Mouse (Mus musculus) forebrain, embryonic 11.5 days (tissue): ENCODE data around the gene Hvcn1. TPM values are rescaled to one million over a fixed set of nuclear protein-coding genes. Genes with fewer than 3 reads are reported as not detected.

ENCODE experiments used
- ATAC-seq: fragments of 200-750 bp; cut with Nextera tagmentation; replicated peaks from 2 replicates; pipeline ENCODE4 v1.8.0; 2017; ENCODE audit warnings: moderate TSS enrichment; ENCODE audit not compliant: low FRiP score
- DNase-seq: peaks from one replicate; pipeline ENCODE4 v3.0.0-alpha.2; 2017; ENCODE audit warnings: low spot score
- H3K27ac ChIP-seq: fragments of 300-500 bp; sonication (generic); 2 replicates; pipeline ENCODE4 v1.5.1; 2014; ENCODE audit warnings: low read depth, low read length
- H3K27me3 ChIP-seq: fragments of 300-500 bp; sonication (generic); 2 replicates; pipeline ENCODE4 v1.6.1; 2014; ENCODE audit warnings: mild to moderate bottlenecking, low read length, mixed read lengths; ENCODE audit not compliant: control insufficient read depth, insufficient read depth
- H3K36me3 ChIP-seq: fragments of 300-500 bp; sonication (generic); 2 replicates; pipeline ENCODE4 v1.6.1; 2014; ENCODE audit warnings: mild to moderate bottlenecking, low read length, moderate library complexity, mixed read lengths; ENCODE audit not compliant: control insufficient read depth, insufficient read depth
- H3K4me1 ChIP-seq: fragments of 300-500 bp; sonication (generic); replicated peaks from 2 replicates; pipeline ENCODE4 v1.6.1; 2014; ENCODE audit warnings: low read length, mixed read lengths; ENCODE audit not compliant: control insufficient read depth, insufficient read depth
- H3K4me2 ChIP-seq: fragments of 300-500 bp; sonication (generic); 2 replicates; pipeline ENCODE4 v1.6.1; 2014; ENCODE audit warnings: low read depth, mild to moderate bottlenecking, low read length, moderate library complexity, mixed read lengths; ENCODE audit not compliant: severe bottlenecking
- H3K4me3 ChIP-seq: fragments of 300-500 bp; sonication (generic); 2 replicates; pipeline ENCODE4 v1.5.1; 2014; ENCODE audit warnings: low read depth, low read length
- H3K9ac ChIP-seq: fragments of 300-500 bp; sonication (generic); 2 replicates; pipeline ENCODE4 v1.6.1; 2014; ENCODE audit warnings: low read length
- H3K9me3 ChIP-seq: fragments of 300-500 bp; sonication (generic); 2 replicates; pipeline ENCODE4 v1.6.1; 2016; ENCODE audit warnings: low read length, mixed read lengths; ENCODE audit not compliant: control insufficient read depth
- WGBS: fragments of 180-500 bp; shearing (Covaris S2); extraction: QIAGEN DNeasy Blood & Tissue Kit; methylation state at CpG from one replicate; pipeline ENCODE4 v1.1.7; 2014; 5-methylcytosine and 5-hydroxymethylcytosine counted together
- polyA plus RNA-seq: library from polyadenylated mRNA; unstranded; fragments of >200 nt; fragmentation: Nextera tagmentation; extraction: Ambion mirVana; gene quantifications from 2 replicates; pipeline ENCODE4 v1.2.1, GENCODE M21; 2014

The Hvcn1 gene
- polyA plus RNA-seq, 1 experiment from 2014 or later, result 11.1 TPM

DNA sequence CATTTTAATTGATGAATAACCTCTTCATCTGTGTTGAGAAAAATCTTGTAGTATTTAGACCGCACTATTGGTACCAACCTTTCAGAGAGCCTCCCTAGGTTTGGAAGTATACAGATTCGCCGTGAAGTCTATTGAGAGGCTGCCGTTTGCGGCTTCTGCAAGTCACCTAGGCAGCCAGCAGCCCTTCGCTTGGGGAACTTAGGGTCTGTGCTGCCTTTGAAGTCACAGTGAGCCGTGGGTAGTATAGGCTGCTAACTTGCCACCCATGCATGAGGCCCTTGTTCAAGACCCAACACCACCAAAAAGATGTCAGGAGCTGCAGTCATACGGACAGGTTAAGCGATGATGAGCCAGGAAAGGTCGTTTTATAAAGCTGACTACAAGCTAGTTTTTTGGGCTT lies 79.6 kb downstream of the Hvcn1 start:
- Histone ChIP-seq H3K27me3 (no peaks in the 10 kb centered on the region), H3K36me3 (no peaks in the 10 kb centered on the region; the same call in 1 of the 2 replicates), H3K27ac (no peak overlapping the region), H3K4me3 (no peak overlapping the region), H3K9me3 (no peaks in the 10 kb centered on the region), H3K4me1 (peaks cover 5% of the 10 kb centered on the region), H3K4me2 (no peak overlapping the region), H3K9ac (no peak overlapping the region)
- ATAC-seq, result no peak
- 91% methylated on average over 10 of the region's 10 CpGs for WGBS
- no peak for DNase-seq

DNA sequence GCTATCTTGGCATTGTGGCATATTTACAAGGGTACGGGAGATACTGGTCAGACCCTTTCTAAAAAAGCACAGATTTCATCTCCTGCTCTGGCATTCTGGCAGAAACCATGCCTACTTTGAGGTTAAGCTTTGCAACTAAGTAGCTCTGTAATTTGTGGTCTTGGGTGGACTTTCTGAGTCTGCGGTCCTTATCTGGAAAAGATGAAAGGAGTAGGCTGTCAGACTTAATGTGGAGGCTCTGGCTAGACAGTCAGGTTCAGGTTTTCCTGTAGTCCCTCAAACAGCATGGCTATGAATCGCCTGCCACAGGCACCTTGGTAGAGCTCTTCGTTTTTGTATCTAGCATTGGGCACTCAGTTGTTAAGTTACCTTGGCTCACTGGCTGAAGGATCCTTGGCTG lies 80.4 kb downstream of the Hvcn1 start:
- peaks cover 5% of the 10 kb centered on the region for H3K4me1 ChIP-seq
- no peak overlapping the region for H3K4me2 ChIP-seq
- no peak overlapping the region for H3K4me3 ChIP-seq
- no peaks in the 10 kb centered on the region for H3K27me3 ChIP-seq
- no peak overlapping the region for H3K27ac ChIP-seq
- no peak overlapping the region for H3K9ac ChIP-seq
- ATAC-seq (no peak), DNase-seq (no peak)
- no peaks in the 10 kb centered on the region; the same call in 1 of the 2 replicates for H3K36me3 ChIP-seq
- no peaks in the 10 kb centered on the region for H3K9me3 ChIP-seq
- WGBS, result 91% methylated on average over 4 of the region's 4 CpGs

DNA sequence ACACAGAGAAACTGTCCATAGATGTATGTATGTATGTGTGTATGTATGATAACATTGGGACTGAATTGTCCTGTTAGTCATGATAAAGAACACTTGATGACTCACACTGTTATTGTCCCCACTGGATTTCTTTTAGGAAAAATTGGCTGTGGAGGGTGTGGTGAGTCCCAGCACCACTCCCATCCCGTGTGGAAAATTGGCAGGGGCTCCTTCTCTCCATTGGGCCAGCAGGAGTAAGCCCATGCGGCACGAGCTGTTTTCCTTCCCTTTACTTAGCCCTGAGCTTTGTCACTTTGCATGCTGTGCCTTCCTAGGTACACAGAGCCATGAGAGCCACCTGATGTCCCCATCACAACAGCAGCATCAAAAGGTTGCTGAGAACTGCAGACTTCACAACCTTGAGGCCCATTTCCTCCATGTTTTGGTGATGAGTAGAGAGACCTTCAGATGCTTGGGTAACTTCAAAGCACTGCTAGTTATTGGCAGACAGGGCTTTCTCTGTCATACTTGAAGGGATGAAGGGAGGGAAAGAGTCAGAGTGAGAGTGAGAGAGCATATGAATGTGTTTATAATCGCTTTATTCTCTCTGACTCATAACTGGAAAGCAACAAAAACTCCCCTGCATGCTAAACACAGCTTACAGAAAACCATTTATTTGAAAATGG lies 81.7 kb downstream of the Hvcn1 start:
- H3K9me3 ChIP-seq, result no peaks in the 10 kb centered on the region
- no peak overlapping the region for H3K9ac ChIP-seq
- no peak overlapping the region for H3K27ac ChIP-seq
- no peak overlapping the region for H3K4me3 ChIP-seq
- ATAC-seq (no peak), DNase-seq (no peak)
- no peaks in the 10 kb centered on the region; the same call in 1 of the 2 replicates for H3K36me3 ChIP-seq
- peaks cover 5% of the 10 kb centered on the region for H3K4me1 ChIP-seq
- WGBS, result 87% methylated on average over 4 of the region's 4 CpGs
- no peaks in the 10 kb centered on the region for H3K27me3 ChIP-seq
- H3K4me2 ChIP-seq, result no peak overlapping the region

DNA sequence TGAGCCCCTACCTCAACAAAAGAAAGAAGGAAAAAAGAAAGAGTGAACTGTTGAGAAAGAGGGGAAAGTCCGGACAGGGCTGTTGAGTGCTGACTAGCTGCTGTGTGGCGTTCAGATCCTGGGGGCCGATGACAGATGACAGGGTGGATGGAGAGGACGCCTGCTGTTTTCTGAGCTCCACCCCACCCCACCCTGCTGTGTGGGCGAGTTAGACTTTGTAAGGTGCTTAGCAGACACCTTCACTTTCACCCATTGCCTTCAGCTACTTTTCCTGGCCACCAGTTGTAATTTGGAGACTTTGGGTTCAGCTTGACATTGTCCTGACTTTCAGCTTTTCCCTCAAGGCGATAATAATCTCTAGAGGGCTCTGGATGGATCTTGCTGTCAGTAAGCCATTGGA lies 84.5 kb downstream of the Hvcn1 start:
- DNase-seq (no peak), ATAC-seq (no peak)
- 75% methylated on average over 6 of the region's 6 CpGs for WGBS
- Histone ChIP-seq H3K27me3 (no peaks in the 10 kb centered on the region), H3K9me3 (no peaks in the 10 kb centered on the region), H3K36me3 (no peaks in the 10 kb centered on the region; the same call in 1 of the 2 replicates), H3K4me2 (no peak overlapping the region), H3K27ac (no peak overlapping the region), H3K4me1 (peaks cover 6% of the 10 kb centered on the region), H3K4me3 (no peak overlapping the region), H3K9ac (no peak overlapping the region)

Other genes with a start within 250 kb of the Hvcn1 start
- gene Cux2, start 156.7 kb upstream of the Hvcn1 start, polyA plus RNA-seq, result 11.3 and 13.2 TPM in 2 replicates
- not detected in 2 replicates for gene Myl2, start 105.9 kb upstream of the Hvcn1 start, polyA plus RNA-seq
- gene Ccdc63, start 66.0 kb upstream of the Hvcn1 start, polyA plus RNA-seq, result not detected in 2 replicates
- 364 and 378 TPM in 2 replicates for gene Ppp1cc, start 48.5 kb upstream of the Hvcn1 start, polyA plus RNA-seq
- 5.2 and 7.5 TPM in 2 replicates for gene Tctn1, start 57.7 kb downstream of the Hvcn1 start, polyA plus RNA-seq
- gene Pptc7, start 77.6 kb downstream of the Hvcn1 start, polyA plus RNA-seq, result 9.1 and 9.8 TPM in 2 replicates
- 9.8 and 12.6 TPM in 2 replicates for gene Rad9b, start 147.4 kb downstream of the Hvcn1 start, polyA plus RNA-seq
- gene Vps29, start 147.6 kb downstream of the Hvcn1 start, polyA plus RNA-seq, result 174 and 181 TPM in 2 replicates
- 65.0 and 77.7 TPM in 2 replicates for gene Gpn3, start 165.1 kb downstream of the Hvcn1 start, polyA plus RNA-seq
- gene Fam216a, start 165.6 kb downstream of the Hvcn1 start, polyA plus RNA-seq, result 110 and 127 TPM in 2 replicates
- gene Arpc3, start 185.1 kb downstream of the Hvcn1 start, polyA plus RNA-seq, result 64.5 and 71.2 TPM in 2 replicates
- gene Anapc7, start 214.9 kb downstream of the Hvcn1 start, polyA plus RNA-seq, result 28.3 and 31.9 TPM in 2 replicates